Mouse (Mus musculus) spleen, adult 2 months (tissue): ENCODE results near the gene Hinfp. TPM values are rescaled to one million over a fixed set of nuclear protein-coding genes. Genes with fewer than 3 reads are reported as not detected.
"Not testable (repeated sequence)": the region's sequence is repeated elsewhere in the genome, so short reads cannot be mapped to it uniquely, and the experiment has no call there.

Experiments
- DNase-seq, 2 experiments: peaks; one replicate each; pipeline versions ENCODE4 v3.0.0 to v3.0.0-alpha.2; 2012 to 2021; ENCODE audit warnings: low spot score in 2 of 2, low read depth in 1 of 2
- H3K27ac ChIP-seq: fragments of 200-500 bp; 2 replicates; pipeline ENCODE4 v1.5.1; 2012; ENCODE audit warnings: low read length, inconsistent platforms; ENCODE audit not compliant: insufficient read depth
- H3K27me3 ChIP-seq: fragments of 200-500 bp; 2 replicates; pipeline ENCODE4 v1.6.1; 2012; ENCODE audit warnings: mild to moderate bottlenecking, moderate library complexity, low read length, inconsistent platforms; ENCODE audit not compliant: control insufficient read depth, insufficient read depth
- H3K36me3 ChIP-seq: fragments of 200-500 bp; 2 replicates; pipeline ENCODE4 v1.6.1; 2012; ENCODE audit warnings: mild to moderate bottlenecking, low read length, inconsistent platforms; ENCODE audit not compliant: control insufficient read depth, insufficient read depth
- H3K4me1 ChIP-seq: fragments of 200-500 bp; 2 replicates; pipeline ENCODE4 v1.6.1; 2011; ENCODE audit warnings: inconsistent platforms; ENCODE audit not compliant: control insufficient read depth, insufficient read depth, insufficient read length
- H3K4me3 ChIP-seq: fragments of 200-500 bp; 2 replicates; pipeline ENCODE4 v1.5.1; 2011; ENCODE audit warnings: mild to moderate bottlenecking, inconsistent platforms; ENCODE audit not compliant: insufficient read depth, insufficient read length; ENCODE audit errors: extremely low read depth
- CTCF ChIP-seq: fragments of 200-500 bp; IDR thresholded peaks from 2 replicates; pipeline ENCODE4 v1.5.1; 2011; ENCODE audit warnings: mild to moderate bottlenecking, inconsistent platforms; ENCODE audit not compliant: insufficient read depth, insufficient read length, insufficient replicate concordance; ENCODE audit errors: extremely low read depth
- POLR2A ChIP-seq: fragments of 200-500 bp; IDR thresholded peaks from 2 replicates; pipeline ENCODE4 v1.6.1; 2011; ENCODE audit warnings: low read depth, low read length, inconsistent platforms
- WGBS: fragments of 180-500 bp; shearing (Covaris S2); methylation state at CpG from one replicate; pipeline ENCODE4 v1.1.7; 2018; 5-methylcytosine and 5-hydroxymethylcytosine counted together
- polyA plus RNA-seq: library from polyadenylated mRNA; depleted of rRNA; stranded (reverse); fragments of >200 nt; gene quantifications from 2 replicates; pipeline ENCODE4 v1.2.3, GENCODE M21; 2012

Gene Hinfp
- polyA plus RNA-seq, 1 experiment = 25.2 TPM

GRCm38 (mm10) chr9:44313476-44314256 lies 8.2 kb upstream of the Hinfp start:
- Histone ChIP-seq H3K36me3 (peaks cover 31% of the 10 kb centered on the region), H3K27ac (no peak overlapping the region)

GRCm38 (mm10) chr9:44311136-44312134 lies 6.0 kb upstream of the Hinfp start:
- DNase-seq = no peak

More at GRCm38 (mm10) chr9:44313476-44314256, 8.2 kb upstream of the Hinfp start:
- H3K4me1 ChIP-seq = peaks cover 2% of the 10 kb centered on the region
- H3K4me3 ChIP-seq = no peak overlapping the region
- TF ChIP-seq CTCF (no peak), POLR2A (no peak)
- 96% methylated on average over 19 of the region's 19 CpGs for WGBS
- no peaks in the 10 kb centered on the region for H3K27me3 ChIP-seq
- no peak for DNase-seq

GRCm38 (mm10) chr9:44310750-44311135 lies 5.3 kb upstream of the Hinfp start:
- Histone ChIP-seq H3K4me3 (no peak overlapping the region), H3K36me3 (peaks cover 25% of the 10 kb centered on the region), H3K27ac (no peak overlapping the region), H3K27me3 (no peaks in the 10 kb centered on the region), H3K4me1 (peaks cover 4% of the 10 kb centered on the region; the same call in 1 of the 2 replicates)
- DNase-seq = no peak
- no peak for TF ChIP-seq CTCF
- TF ChIP-seq POLR2A = no peak
- 78% methylated on average over 10 of the region's 10 CpGs for WGBS

More at GRCm38 (mm10) chr9:44311136-44312134, 6.0 kb upstream of the Hinfp start:
- WGBS = 66% methylated on average over 27 of the region's 27 CpGs
- peaks cover 31% of the 10 kb centered on the region for H3K36me3 ChIP-seq
- TF ChIP-seq POLR2A (no peak), CTCF (no peak)
- H3K4me1 ChIP-seq = peaks cover 4% of the 10 kb centered on the region; the same call in 1 of the 2 replicates
- H3K27me3 ChIP-seq = no peaks in the 10 kb centered on the region
- no peak overlapping the region for H3K27ac ChIP-seq
- no peak overlapping the region for H3K4me3 ChIP-seq

GRCm38 (mm10) chr9:44309756-44310155 lies 4.3 kb upstream of the Hinfp start:
- TF ChIP-seq CTCF = no peak
- no peak for TF ChIP-seq POLR2A
- 86% methylated on average over 3 of the region's 3 CpGs for WGBS

DNA sequence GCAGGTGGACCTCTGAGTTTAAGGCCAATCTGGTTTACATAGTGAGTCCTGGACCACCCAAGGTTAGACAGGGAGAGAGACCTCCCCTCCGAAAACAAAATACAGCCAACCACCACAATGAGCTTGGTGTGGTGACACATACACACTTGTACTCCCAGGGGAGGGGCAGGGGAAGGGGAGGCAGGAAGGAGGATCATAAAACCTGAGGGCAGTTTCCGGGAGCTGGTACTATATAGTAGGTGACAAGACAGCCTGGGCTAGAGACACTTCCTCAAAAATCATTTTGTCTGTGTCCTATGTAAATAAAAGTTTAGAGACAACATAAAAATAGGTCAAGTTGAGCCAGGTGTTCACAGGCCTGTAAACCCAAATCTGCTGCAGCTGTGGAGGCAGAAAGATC lies 1.8 kb upstream of the Hinfp start:
- no peak for DNase-seq
- TF ChIP-seq POLR2A (no peak), CTCF (no peak)
- Histone ChIP-seq H3K27ac (peak overlapping the region; percentile 64), H3K4me1 (peaks cover 7% of the 10 kb centered on the region; the same call in 1 of the 2 replicates), H3K36me3 (peaks cover 7% of the 10 kb centered on the region), H3K4me3 (no peak overlapping the region), H3K27me3 (no peaks in the 10 kb centered on the region)
- 29% methylated on average over 2 of the region's 2 CpGs for WGBS

More at GRCm38 (mm10) chr9:44309756-44310155, 4.3 kb upstream of the Hinfp start:
- Histone ChIP-seq H3K4me3 (no peak overlapping the region), H3K4me1 (peaks cover 4% of the 10 kb centered on the region; the same call in 1 of the 2 replicates), H3K27ac (no peak overlapping the region), H3K36me3 (peaks cover 17% of the 10 kb centered on the region), H3K27me3 (no peaks in the 10 kb centered on the region)
- DNase-seq = no peak

DNA sequence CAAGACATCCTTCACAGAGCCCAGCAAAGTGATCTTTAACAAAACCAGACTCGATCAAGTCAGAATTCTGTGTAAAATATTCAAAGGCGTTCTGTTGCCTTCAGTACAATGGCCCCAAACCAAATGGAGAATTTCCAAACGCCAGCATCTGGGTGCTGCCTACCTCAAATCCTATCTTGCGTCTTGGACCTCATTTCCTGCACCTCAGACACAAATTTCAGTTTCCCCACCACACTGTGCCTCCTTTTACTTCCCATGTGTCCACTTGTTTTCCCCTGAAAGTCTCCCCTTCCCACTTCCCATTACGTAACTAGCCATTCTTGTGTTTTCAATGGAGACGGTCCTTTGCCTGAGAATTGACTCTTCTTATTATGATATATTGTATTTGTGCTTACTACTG lies 1.1 kb upstream of the Hinfp start:
- H3K4me1 ChIP-seq = peaks cover 7% of the 10 kb centered on the region; the same call in 1 of the 2 replicates
- no peak for DNase-seq
- peaks cover 7% of the 10 kb centered on the region for H3K36me3 ChIP-seq
- no peaks in the 10 kb centered on the region for H3K27me3 ChIP-seq
- H3K27ac ChIP-seq = no peak overlapping the region
- no peak for TF ChIP-seq POLR2A
- TF ChIP-seq CTCF = no peak
- 86% methylated on average over 6 of the region's 6 CpGs for WGBS
- H3K4me3 ChIP-seq = no peak overlapping the region

DNA sequence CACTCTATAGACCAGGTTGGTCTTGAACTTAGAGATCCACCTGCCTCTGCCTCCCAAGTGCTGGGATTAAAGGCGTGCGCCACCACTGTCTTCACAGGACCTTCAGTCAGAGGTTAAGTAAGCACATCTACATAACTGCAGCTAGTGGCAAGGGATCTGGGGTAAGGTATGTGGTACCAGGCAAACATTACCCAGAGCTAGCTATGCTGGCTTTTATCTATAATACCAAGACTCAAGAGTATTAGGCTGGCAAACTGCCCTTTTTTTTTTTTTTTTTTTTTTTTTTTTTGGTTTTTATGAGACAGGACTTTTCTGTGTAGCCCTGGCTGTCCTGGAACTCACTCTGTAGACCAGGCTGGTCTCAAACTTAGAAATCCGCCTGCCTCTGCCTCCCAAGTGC lies 5.5 kb downstream of the Hinfp start:
- H3K27ac ChIP-seq, H3K4me3 ChIP-seq, DNase-seq, H3K4me1 ChIP-seq, H3K27me3 ChIP-seq: not testable (repeated sequence)
- peaks cover 49% of the 10 kb centered on the region for H3K36me3 ChIP-seq
- WGBS = 85% methylated on average over 3 of the region's 3 CpGs
